Mouse (Mus musculus) embryonic facial prominence, embryonic 14.5 days (tissue): ENCODE measurements around the gene Oxct2a. TPM values are rescaled to one million over a fixed set of nuclear protein-coding genes. Genes with fewer than 3 reads are reported as not detected.
"Not testable (repeated sequence)": the region's sequence is repeated elsewhere in the genome, so short reads cannot be mapped to it uniquely, and the experiment has no call there.

ENCODE experiments used
- ATAC-seq: fragments of 200-750 bp; cut with Nextera tagmentation; 2 replicates; pipeline ENCODE4 v1.8.0; 2017; ENCODE audit warnings: low read depth, moderate number of reproducible peaks, moderate TSS enrichment
- DNase-seq: peaks from one replicate; pipeline ENCODE4 v3.0.0-alpha.2; 2015; ENCODE audit warnings: low spot score
- H3K27ac ChIP-seq: fragments of 300-500 bp; sonication (generic); replicated peaks from 2 replicates; pipeline ENCODE4 v1.5.1; 2014; ENCODE audit warnings: low read depth, mild to moderate bottlenecking, low read length, moderate library complexity
- H3K27me3 ChIP-seq: fragments of 300-500 bp; sonication (generic); replicated peaks from 2 replicates; pipeline ENCODE4 v1.6.1; 2014; ENCODE audit warnings: low read length; ENCODE audit not compliant: control insufficient read depth, insufficient read depth
- H3K36me3 ChIP-seq: fragments of 300-500 bp; sonication (generic); 2 replicates; pipeline ENCODE4 v1.6.1; 2014; ENCODE audit warnings: low read length, mixed read lengths; ENCODE audit not compliant: control insufficient read depth, insufficient read depth
- H3K4me1 ChIP-seq: fragments of 300-500 bp; sonication (generic); 2 replicates; pipeline ENCODE4 v1.6.1; 2014; ENCODE audit warnings: antibody characterized with exemption, low read length; ENCODE audit not compliant: control insufficient read depth, insufficient read depth
- H3K4me2 ChIP-seq: fragments of 300-500 bp; sonication (generic); 2 replicates; pipeline ENCODE4 v1.6.1; 2014; ENCODE audit warnings: low read depth, mild to moderate bottlenecking, low read length, moderate library complexity, mixed read lengths
- H3K4me3 ChIP-seq: fragments of 300-500 bp; sonication (generic); 2 replicates; pipeline ENCODE4 v1.5.1; 2014; ENCODE audit warnings: low read depth, mild to moderate bottlenecking, low read length
- H3K9ac ChIP-seq: fragments of 300-500 bp; sonication (generic); 2 replicates; pipeline ENCODE4 v1.6.1; 2014; ENCODE audit warnings: low read depth, mild to moderate bottlenecking, low read length, moderate library complexity, mixed read lengths
- H3K9me3 ChIP-seq: fragments of 300-500 bp; sonication (generic); 2 replicates; pipeline ENCODE4 v1.6.1; 2016; ENCODE audit warnings: low read length; ENCODE audit not compliant: control insufficient read depth
- WGBS: fragments of 180-500 bp; shearing (Covaris S2); extraction: QIAGEN DNeasy Blood & Tissue Kit; methylation state at CpG from one replicate; pipeline ENCODE4 v1.1.7; 2014; 5-methylcytosine and 5-hydroxymethylcytosine counted together
- polyA plus RNA-seq: library from polyadenylated mRNA; unstranded; fragments of >200 nt; fragmentation: Nextera tagmentation; extraction: Ambion mirVana; gene quantifications from 2 replicates; pipeline ENCODE4 v1.2.1, GENCODE M21; 2014

Gene Oxct2a
- polyA plus RNA-seq, 1 experiment from 2014 or later, result not detected

GRCm38 (mm10) chr4:123292989-123293388, 30.4 kb downstream of the Oxct2a start:
- no peak overlapping the region for H3K27ac ChIP-seq
- H3K27me3 ChIP-seq, result no peaks in the 10 kb centered on the region
- no peak overlapping the region for H3K4me2 ChIP-seq
- H3K36me3 ChIP-seq, result peaks cover 96% of the 10 kb centered on the region
- 75% methylated on average over 7 of the region's 7 CpGs for WGBS
- H3K9me3 ChIP-seq, result no peaks in the 10 kb centered on the region
- H3K4me3 ChIP-seq, result no peak overlapping the region
- ATAC-seq, result no peak
- H3K4me1 ChIP-seq, result no peaks in the 10 kb centered on the region
- DNase-seq, result no peak
- no peak overlapping the region for H3K9ac ChIP-seq

DNA sequence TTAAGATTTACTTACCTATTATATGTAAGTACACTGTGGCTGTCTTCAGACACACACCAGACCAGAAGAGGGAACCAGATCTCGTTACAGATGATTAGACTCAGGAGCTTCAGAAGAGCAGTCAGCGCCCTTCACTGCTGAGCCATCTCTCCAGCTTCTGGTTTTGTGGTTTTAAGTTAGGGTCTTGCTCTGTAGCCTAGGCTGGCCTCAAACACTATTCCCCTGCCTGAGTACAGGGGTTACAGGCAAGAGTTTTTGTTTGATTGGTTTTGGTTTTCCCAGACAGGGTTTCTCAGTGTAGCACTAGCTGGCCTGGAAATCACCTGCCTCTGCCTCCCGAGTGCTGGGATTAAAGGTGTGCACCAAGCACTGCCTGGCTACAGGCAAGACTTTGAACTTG, 31.0 kb downstream of the Oxct2a start:
- WGBS, result 81% methylated on average over 3 of the region's 3 CpGs
- ATAC-seq (no peak), DNase-seq (no peak)
- H3K27ac ChIP-seq, result no peak overlapping the region
- no peak overlapping the region for H3K4me2 ChIP-seq
- peaks cover 97% of the 10 kb centered on the region for H3K36me3 ChIP-seq
- no peaks in the 10 kb centered on the region for H3K4me1 ChIP-seq
- H3K27me3 ChIP-seq, result no peaks in the 10 kb centered on the region
- H3K9ac ChIP-seq, result no peak overlapping the region
- H3K4me3 ChIP-seq, result no peak overlapping the region
- H3K9me3 ChIP-seq, result no peaks in the 10 kb centered on the region

- peaks cover 72% of the 10 kb centered on the region for H3K36me3 ChIP-seq
- no peaks in the 10 kb centered on the region for H3K27me3 ChIP-seq
- no peaks in the 10 kb centered on the region for H3K9me3 ChIP-seq
- H3K4me2 ChIP-seq, result no peak overlapping the region
- peaks cover 16% of the 10 kb centered on the region for H3K4me1 ChIP-seq
- 80% methylated on average over 12 of the region's 12 CpGs for WGBS
- DNase-seq, result no peak
- ATAC-seq, result no peak
- no peak overlapping the region for H3K9ac ChIP-seq
- no peak overlapping the region for H3K27ac ChIP-seq
- no peak overlapping the region for H3K4me3 ChIP-seq
These were observed 34.4 kb downstream of the Oxct2a start for GRCm38 (mm10) chr4:123289038-123289437.

GRCm38 (mm10) chr4:123286790-123287189, 36.6 kb downstream of the Oxct2a start:
- DNase-seq, result no peak
- Histone ChIP-seq H3K9me3 (no peaks in the 10 kb centered on the region), H3K27me3 (no peaks in the 10 kb centered on the region), H3K9ac (no peak overlapping the region), H3K4me2 (no peak overlapping the region), H3K36me3 (peaks cover 50% of the 10 kb centered on the region), H3K4me3 (no peak overlapping the region), H3K27ac (no peak overlapping the region), H3K4me1 (peaks cover 17% of the 10 kb centered on the region)
- no peak for ATAC-seq
- 97% methylated on average over 2 of the region's 2 CpGs for WGBS

DNA sequence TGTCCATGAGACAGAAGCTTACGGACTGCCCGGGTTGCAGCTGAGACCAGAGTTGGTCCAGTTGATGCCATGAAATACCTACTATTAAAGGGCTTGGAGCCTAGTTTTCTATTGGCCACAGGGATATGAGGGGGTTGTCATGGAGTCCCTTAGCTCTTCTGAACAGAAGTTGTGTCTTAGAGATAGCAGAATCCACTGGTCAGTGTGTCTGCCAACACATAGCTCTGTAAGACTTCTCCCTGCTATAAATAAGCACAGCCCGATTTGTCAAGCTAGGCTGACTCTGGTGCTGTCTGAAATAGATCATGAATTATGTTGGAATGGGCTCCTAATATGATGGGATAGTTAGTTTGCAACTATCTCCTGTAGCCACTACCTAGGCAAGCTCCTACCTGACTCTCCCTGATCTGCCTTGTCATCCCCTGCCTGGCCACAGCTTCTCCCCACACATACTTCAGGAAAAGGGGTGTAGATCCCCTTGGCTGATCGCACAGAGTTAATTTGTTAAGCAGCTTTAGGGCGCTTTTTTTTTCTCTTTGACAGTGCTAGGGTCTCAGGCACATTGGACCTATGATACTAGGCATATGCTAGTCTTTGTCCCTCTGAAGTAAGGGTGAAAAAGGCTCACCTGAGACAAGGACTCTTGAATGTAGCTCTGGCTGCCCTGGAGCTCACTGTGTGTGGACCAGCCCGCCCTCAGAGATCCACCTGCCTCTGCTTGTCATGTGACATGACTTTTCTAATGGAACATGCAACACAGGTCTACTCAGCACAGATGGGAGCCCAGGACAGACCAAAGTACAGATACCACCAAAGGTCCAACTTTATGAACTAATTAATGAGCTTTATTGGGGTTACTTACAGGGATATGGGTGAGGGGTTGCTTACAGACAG, 38.5 kb downstream of the Oxct2a start:
- Histone ChIP-seq H3K4me1 (peaks cover 17% of the 10 kb centered on the region), H3K36me3 (peaks cover 35% of the 10 kb centered on the region), H3K27ac (no peak overlapping the region), H3K4me3 (peak overlapping the region; percentile 51), H3K9ac (peak overlapping the region; percentile 63), H3K4me2 (peak overlapping the region; percentile 69), H3K9me3 (no peaks in the 10 kb centered on the region), H3K27me3 (no peaks in the 10 kb centered on the region)
- ATAC-seq, result no peak
- 73% methylated on average over 6 of the region's 6 CpGs for WGBS
- no peak for DNase-seq

GRCm38 (mm10) chr4:123283675-123284064, 39.8 kb downstream of the Oxct2a start:
- peaks cover 22% of the 10 kb centered on the region for H3K36me3 ChIP-seq
- not testable (repeated sequence) for H3K9me3 ChIP-seq, DNase-seq, H3K27me3 ChIP-seq
- H3K4me2 ChIP-seq, result peak overlapping the region; percentile 69
- H3K4me1 ChIP-seq, result peaks cover 17% of the 10 kb centered on the region
- 2% methylated on average over 10 of the region's 15 CpGs for WGBS
- 0 out of 2 replicates have a peak, but pooled peaks have one; percentile 16 for ATAC-seq
- H3K9ac ChIP-seq, result peak overlapping the region; percentile 63
- peak overlapping the region; percentile 51 for H3K4me3 ChIP-seq
- H3K27ac ChIP-seq, result peak overlapping the region; percentile 13; the same call in 1 of the 2 replicates

DNA sequence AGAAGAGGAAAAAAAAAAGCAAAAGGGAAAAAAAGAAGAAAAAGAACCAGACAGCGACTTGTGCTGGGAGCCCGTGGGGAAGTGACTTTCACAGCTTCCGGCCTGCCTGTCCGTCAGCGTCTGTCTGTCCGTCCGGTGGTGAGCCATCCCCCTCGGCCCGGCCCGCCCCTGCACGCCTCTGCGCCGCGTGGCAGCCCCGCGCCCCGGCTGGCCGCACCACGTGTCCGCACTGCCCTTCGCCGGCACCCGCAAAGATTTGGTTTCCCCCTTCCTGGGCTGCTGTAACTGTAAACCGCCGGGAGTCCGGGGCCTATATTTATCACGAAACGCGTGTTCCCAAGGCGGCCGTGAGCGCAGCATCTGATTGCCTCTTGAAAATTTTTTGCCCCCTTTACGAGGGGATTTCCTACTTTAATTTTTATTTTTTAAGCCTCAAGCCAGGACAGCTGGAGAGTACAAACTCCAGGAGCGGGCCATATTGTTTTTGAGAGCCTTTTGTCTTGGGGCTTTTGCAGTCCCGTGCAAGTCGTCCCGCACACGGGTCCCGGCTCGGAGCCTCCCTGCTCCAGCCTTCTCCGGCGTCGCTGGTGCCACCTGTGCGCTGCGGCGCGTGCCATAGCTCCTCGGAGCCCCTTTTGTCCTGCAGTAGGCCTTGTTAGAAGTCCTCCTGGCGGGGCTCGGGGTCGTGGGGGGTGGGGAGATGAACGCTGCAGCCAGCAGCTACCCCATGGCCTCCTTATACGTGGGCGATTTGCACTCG, 40.3 kb downstream of the Oxct2a start:
- not testable (repeated sequence) for H3K27me3 ChIP-seq, H3K9me3 ChIP-seq, DNase-seq
- WGBS, result 0% methylated on average over 26 of the region's 55 CpGs
- Histone ChIP-seq H3K9ac (peak overlapping the region; percentile 63), H3K36me3 (peaks cover 16% of the 10 kb centered on the region), H3K4me1 (peaks cover 17% of the 10 kb centered on the region), H3K4me3 (peak overlapping the region; percentile 51), H3K27ac (0 out of 2 replicates have a peak overlapping the region, but pooled peaks have one; percentile 56), H3K4me2 (peak overlapping the region; percentile 69)
- ATAC-seq, result peak; percentile 74

DNA sequence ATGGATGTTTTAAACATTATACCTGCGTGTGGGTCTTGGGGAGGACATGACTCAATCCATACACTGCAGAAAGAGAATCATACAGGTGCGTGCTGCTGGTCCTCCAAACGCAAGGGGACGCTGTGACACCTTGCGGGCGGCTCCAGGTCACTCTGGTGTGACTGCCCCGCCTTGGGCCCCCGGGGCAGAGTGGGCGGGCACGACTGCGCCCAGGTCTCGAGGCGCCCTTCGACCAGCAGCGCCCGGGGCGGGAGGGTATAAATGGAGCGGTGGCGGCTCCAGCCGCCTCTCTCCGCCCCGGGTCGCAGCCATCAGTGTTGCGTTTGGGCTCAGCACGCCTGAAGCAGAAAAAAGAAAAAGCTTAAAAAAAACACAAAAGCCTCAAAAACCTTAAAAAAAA, 40.9 kb downstream of the Oxct2a start:
- Histone ChIP-seq H3K9me3 (no peaks in the 10 kb centered on the region), H3K9ac (peak overlapping the region; percentile 63), H3K36me3 (peaks cover 10% of the 10 kb centered on the region), H3K4me1 (peaks cover 17% of the 10 kb centered on the region), H3K27ac (0 out of 2 replicates have a peak overlapping the region, but pooled peaks have one; percentile 56), H3K4me2 (peak overlapping the region; percentile 69), H3K4me3 (peak overlapping the region; percentile 51), H3K27me3 (no peaks in the 10 kb centered on the region)
- peak; percentile 95 for ATAC-seq
- WGBS, result 1% methylated on average over 25 of the region's 25 CpGs
- peak; percentile 95 for DNase-seq
